Mouse (Mus musculus) hindbrain, embryonic 11.5 days (tissue): ENCODE measurements around the gene Ric8b. TPM values are rescaled to one million over a fixed set of nuclear protein-coding genes. Genes with fewer than 3 reads are reported as not detected.

Source experiments
- ATAC-seq: fragments of 200-750 bp; cut with Nextera tagmentation; 2 replicates; pipeline ENCODE4 v1.8.0; 2017; ENCODE audit warnings: mild to moderate bottlenecking, moderate TSS enrichment, moderate library complexity; ENCODE audit not compliant: low FRiP score
- DNase-seq: peaks from one replicate; pipeline ENCODE4 v3.0.0-alpha.2; 2015; ENCODE audit warnings: low spot score
- H3K27ac ChIP-seq: fragments of 300-500 bp; sonication (generic); 2 replicates; pipeline ENCODE4 v1.5.1; 2014; ENCODE audit warnings: mild to moderate bottlenecking, low read depth, low read length
- H3K27me3 ChIP-seq: fragments of 300-500 bp; sonication (generic); 2 replicates; pipeline ENCODE4 v1.6.1; 2014; ENCODE audit warnings: mild to moderate bottlenecking, low read length, moderate library complexity, mixed read lengths; ENCODE audit not compliant: control insufficient read depth, insufficient read depth
- H3K36me3 ChIP-seq: fragments of 300-500 bp; sonication (generic); 2 replicates; pipeline ENCODE4 v1.6.1; 2014; ENCODE audit warnings: mild to moderate bottlenecking, low read length, moderate library complexity, mixed read lengths; ENCODE audit not compliant: control insufficient read depth, insufficient read depth
- H3K4me1 ChIP-seq: fragments of 300-500 bp; sonication (generic); replicated peaks from 2 replicates; pipeline ENCODE4 v1.6.1; 2014; ENCODE audit warnings: low read length, mixed read lengths; ENCODE audit not compliant: control insufficient read depth, insufficient read depth
- H3K4me2 ChIP-seq: fragments of 300-500 bp; sonication (generic); replicated peaks from 2 replicates; pipeline ENCODE4 v1.6.1; 2014; ENCODE audit warnings: mild to moderate bottlenecking, low read depth, low read length
- H3K4me3 ChIP-seq: fragments of 300-500 bp; sonication (generic); 2 replicates; pipeline ENCODE4 v1.5.1; 2014; ENCODE audit warnings: low read depth, low read length
- H3K9ac ChIP-seq: fragments of 300-500 bp; sonication (generic); 2 replicates; pipeline ENCODE4 v1.6.1; 2014; ENCODE audit warnings: low read depth, low read length
- H3K9me3 ChIP-seq: fragments of 300-500 bp; sonication (generic); 2 replicates; pipeline ENCODE4 v1.6.1; 2016; ENCODE audit warnings: low read length; ENCODE audit not compliant: control insufficient read depth
- WGBS: fragments of 180-500 bp; shearing (Covaris S2); extraction: QIAGEN DNeasy Blood & Tissue Kit; methylation state at CpG from one replicate; pipeline ENCODE4 v1.1.7; 2014; 5-methylcytosine and 5-hydroxymethylcytosine counted together
- polyA plus RNA-seq: library from polyadenylated mRNA; unstranded; fragments of >200 nt; fragmentation: Nextera tagmentation; extraction: Ambion mirVana; gene quantifications from 2 replicates; pipeline ENCODE4 v1.2.1, GENCODE M21; 2014

The Ric8b gene
- polyA plus RNA-seq, 1 experiment from 2014 or later: 33.7 TPM

DNA sequence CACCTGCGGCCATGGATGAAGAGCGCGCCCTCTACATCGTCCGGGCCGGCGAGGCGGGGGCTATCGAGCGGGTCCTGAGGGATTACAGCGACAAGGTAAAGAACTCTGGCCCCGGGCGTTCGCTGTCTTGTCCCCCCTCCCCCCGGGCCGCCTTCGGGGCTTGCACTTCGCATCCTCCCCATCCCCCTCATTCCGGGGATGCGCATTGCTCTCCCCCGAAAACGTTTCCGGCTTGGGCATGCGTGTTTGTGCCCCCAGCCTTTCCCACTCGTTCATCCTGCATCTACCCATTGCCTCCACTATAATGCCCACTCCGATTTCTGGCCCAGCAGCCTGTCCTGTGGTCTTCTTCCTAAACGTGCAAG, 297 bp downstream of the Ric8b start:
- WGBS: 0% methylated on average over 23 of the region's 27 CpGs
- no peaks in the 10 kb centered on the region for H3K36me3 ChIP-seq
- peak overlapping the region; percentile 89 for H3K9ac ChIP-seq
- H3K4me3 ChIP-seq: peak overlapping the region; percentile 90
- peak overlapping the region; percentile 74 for H3K4me2 ChIP-seq
- H3K4me1 ChIP-seq: 0 out of 2 replicates have a peak, but pooled peaks cover 3% of the 10 kb centered on the region
- DNase-seq: no peak
- no peaks in the 10 kb centered on the region for H3K27me3 ChIP-seq
- H3K9me3 ChIP-seq: no peaks in the 10 kb centered on the region
- H3K27ac ChIP-seq: peak overlapping the region; percentile 84
- no peak; the same call in none of the 2 replicates for ATAC-seq

DNA sequence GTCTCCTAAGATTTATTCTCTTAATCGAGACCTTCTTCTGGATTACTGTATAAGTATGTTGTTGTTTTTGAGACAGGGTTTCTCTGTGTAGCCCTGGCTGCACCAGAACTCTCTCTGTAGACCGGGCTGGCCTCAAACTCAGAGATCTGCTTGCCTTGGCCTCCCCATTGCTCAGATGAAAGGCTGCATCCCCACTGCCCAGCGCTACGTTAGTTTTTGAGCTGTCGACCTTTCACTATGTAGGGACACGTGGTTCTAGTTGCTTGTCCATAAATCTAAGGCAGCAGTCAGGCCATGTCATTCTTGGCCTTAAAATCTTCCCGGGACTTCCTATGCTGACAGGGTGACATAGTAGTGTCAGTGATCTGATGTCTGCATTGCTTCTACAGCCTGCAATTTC, 8.9 kb downstream of the Ric8b start:
- ATAC-seq: no peak
- no peak overlapping the region for H3K4me2 ChIP-seq

GRCm38 (mm10) chr10:84926885-84927284, 9.5 kb downstream of the Ric8b start:
- Histone ChIP-seq H3K4me1 (no peaks in the 10 kb centered on the region), H3K36me3 (no peaks in the 10 kb centered on the region), H3K9me3 (no peaks in the 10 kb centered on the region), H3K27me3 (no peaks in the 10 kb centered on the region), H3K4me3 (no peak overlapping the region), H3K9ac (no peak overlapping the region), H3K4me2 (no peak overlapping the region), H3K27ac (no peak overlapping the region)
- DNase-seq: no peak
- WGBS: 96% methylated on average over 4 of the region's 4 CpGs
- no peak for ATAC-seq

More for the DNA sequence above, 8.9 kb downstream of the Ric8b start:
- DNase-seq: no peak
- Histone ChIP-seq H3K9ac (no peak overlapping the region), H3K4me3 (no peak overlapping the region), H3K27ac (no peak overlapping the region), H3K4me1 (no peaks in the 10 kb centered on the region), H3K27me3 (no peaks in the 10 kb centered on the region), H3K9me3 (no peaks in the 10 kb centered on the region), H3K36me3 (no peaks in the 10 kb centered on the region)
- 86% methylated on average over 7 of the region's 7 CpGs for WGBS

- H3K4me2 ChIP-seq: no peak overlapping the region
- H3K36me3 ChIP-seq: no peaks in the 10 kb centered on the region
- H3K4me3 ChIP-seq: no peak overlapping the region
Observed at GRCm38 (mm10) chr10:84928465-84928864, 11.0 kb downstream of the Ric8b start.

GRCm38 (mm10) chr10:84935553-84936209, 18.3 kb downstream of the Ric8b start:
- no peak for DNase-seq
- Histone ChIP-seq H3K9me3 (no peaks in the 10 kb centered on the region), H3K27ac (no peak overlapping the region), H3K4me1 (no peaks in the 10 kb centered on the region), H3K27me3 (no peaks in the 10 kb centered on the region), H3K36me3 (no peaks in the 10 kb centered on the region), H3K4me2 (no peak overlapping the region), H3K9ac (no peak overlapping the region), H3K4me3 (no peak overlapping the region)
- 88% methylated on average over 7 of the region's 7 CpGs for WGBS
- no peak for ATAC-seq

More at GRCm38 (mm10) chr10:84928465-84928864, 11.0 kb downstream of the Ric8b start:
- Histone ChIP-seq H3K9ac (no peak overlapping the region), H3K27me3 (no peaks in the 10 kb centered on the region), H3K4me1 (no peaks in the 10 kb centered on the region), H3K27ac (no peak overlapping the region), H3K9me3 (no peaks in the 10 kb centered on the region)
- WGBS: 86% methylated on average over 4 of the region's 4 CpGs
- no peak for ATAC-seq
- no peak for DNase-seq

DNA sequence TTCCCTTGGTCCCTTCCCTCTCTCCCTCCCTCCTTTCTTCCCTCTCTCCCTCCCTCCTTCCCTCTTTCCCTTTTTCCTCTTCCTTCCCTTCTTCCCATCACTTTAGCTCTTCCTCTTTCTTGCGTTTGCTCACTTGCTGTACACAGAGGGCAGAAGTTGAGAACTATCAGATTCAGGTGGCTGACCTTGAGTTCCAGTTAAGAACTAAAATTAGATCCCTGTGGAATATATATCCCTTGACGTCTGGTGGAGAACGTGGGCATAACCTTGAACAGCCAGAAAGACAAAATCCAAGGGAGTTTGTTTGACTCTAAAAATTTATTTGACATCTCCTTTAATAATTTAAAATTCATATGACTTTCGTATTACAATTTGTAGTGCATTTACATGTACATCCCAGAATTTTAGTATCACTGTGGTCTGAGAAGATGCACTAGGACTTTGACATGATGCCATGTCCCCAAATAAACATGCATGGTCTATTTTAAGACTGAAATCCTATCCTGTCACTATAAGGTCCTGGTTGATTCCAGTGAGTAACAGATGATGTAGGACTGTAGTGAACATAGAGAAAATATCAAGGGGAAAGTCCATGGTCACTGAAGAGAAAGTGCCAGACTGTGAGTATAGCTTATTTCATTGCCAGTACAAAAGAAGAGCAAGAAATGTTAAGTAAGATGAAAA, 19.6 kb downstream of the Ric8b start:
- no peaks in the 10 kb centered on the region for H3K4me1 ChIP-seq
- H3K4me2 ChIP-seq: no peak overlapping the region
- H3K27me3 ChIP-seq: no peaks in the 10 kb centered on the region
- H3K4me3 ChIP-seq: no peak overlapping the region
- no peak overlapping the region for H3K27ac ChIP-seq
- DNase-seq: no peak
- H3K36me3 ChIP-seq: no peaks in the 10 kb centered on the region
- ATAC-seq: no peak
- no peak overlapping the region for H3K9ac ChIP-seq
- WGBS: 84% methylated on average over 4 of the region's 4 CpGs
- no peaks in the 10 kb centered on the region for H3K9me3 ChIP-seq

DNA sequence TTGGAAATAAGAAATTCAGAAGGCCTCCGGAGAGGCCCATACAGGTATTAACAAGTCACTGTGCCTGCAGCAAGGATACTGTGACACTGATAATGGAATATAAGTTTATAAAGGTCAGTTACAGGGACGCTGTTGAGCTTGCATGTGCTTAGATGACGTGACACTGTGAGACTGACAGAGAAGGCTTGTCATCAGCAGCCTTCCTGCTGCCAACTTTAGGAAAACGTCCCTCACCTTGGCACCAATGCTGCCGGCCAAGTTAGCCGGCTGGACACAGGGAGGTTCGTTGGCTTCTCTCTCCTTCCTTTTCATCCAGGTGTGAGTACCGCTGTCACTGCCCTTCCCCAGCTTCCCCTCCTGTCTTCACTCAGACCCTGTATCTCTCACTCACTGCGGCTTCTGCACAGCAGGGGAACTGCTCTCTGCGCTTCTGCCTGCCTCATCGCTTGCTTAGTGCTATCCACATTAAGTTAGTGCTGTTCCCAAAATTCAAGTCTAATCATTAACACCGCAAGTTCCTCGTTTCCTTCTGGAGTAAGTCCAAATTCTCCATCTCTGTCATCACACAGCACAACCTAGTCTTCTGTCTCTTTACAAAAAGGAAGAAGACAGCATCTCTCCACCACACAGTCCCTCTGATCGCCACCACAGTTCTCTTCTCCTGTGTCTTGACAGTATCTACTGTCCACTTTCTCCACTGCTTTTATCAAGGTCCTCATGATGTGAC, 20.8 kb downstream of the Ric8b start:
- no peak overlapping the region for H3K4me3 ChIP-seq
- no peak overlapping the region for H3K9ac ChIP-seq
- no peaks in the 10 kb centered on the region for H3K27me3 ChIP-seq
- WGBS: 80% methylated on average over 14 of the region's 14 CpGs
- ATAC-seq: no peak
- no peaks in the 10 kb centered on the region for H3K4me1 ChIP-seq
- no peak overlapping the region for H3K27ac ChIP-seq
- DNase-seq: no peak
- no peak overlapping the region for H3K4me2 ChIP-seq
- no peaks in the 10 kb centered on the region for H3K36me3 ChIP-seq
- H3K9me3 ChIP-seq: no peaks in the 10 kb centered on the region

GRCm38 (mm10) chr10:84938886-84939285, 21.5 kb downstream of the Ric8b start:
- no peak overlapping the region for H3K27ac ChIP-seq
- WGBS: 93% methylated on average over 5 of the region's 5 CpGs
- DNase-seq (no peak), ATAC-seq (no peak)
- no peaks in the 10 kb centered on the region for H3K4me1 ChIP-seq
- no peak overlapping the region for H3K4me3 ChIP-seq
- no peak overlapping the region for H3K4me2 ChIP-seq
- H3K36me3 ChIP-seq: no peaks in the 10 kb centered on the region
- H3K9ac ChIP-seq: no peak overlapping the region
- H3K9me3 ChIP-seq: no peaks in the 10 kb centered on the region
- H3K27me3 ChIP-seq: no peaks in the 10 kb centered on the region
